Mouse (Mus musculus): ENCODE measurements around the gene Gm21904. TPM values are rescaled to one million over a fixed set of nuclear protein-coding genes. Genes with fewer than 3 reads are reported as not detected.
"Not testable (repeated sequence)": the region's sequence is repeated elsewhere in the genome, so short reads cannot be mapped to it uniquely, and the experiment has no call there.

Gene Gm21904
- total RNA-seq (2021): not detected in 2 replicates
- long read RNA-seq, experiment 1: 0 reads
- long read RNA-seq, experiment 2: 0 reads

GRCm38 (mm10) chrY:17846166-17846565, at the start of gene Gm21904:
Gm21904 (minus strand) TSS chrY:17846266.
- not testable (repeated sequence) for DNase-seq

GRCm38 (mm10) chrY:17874441-17874840, 28.4 kb upstream of the Gm21904 start, which contains the start of the genes Gm20772 and Gm20831:
Gm20772 (plus strand) TSS chrY:17874741.
Gm20831 (plus strand) TSS chrY:17874741.
- DNase-seq: not testable (repeated sequence)

Other genes starting within 250 kb of the Gm21904 start
- not detected in 2 replicates for gene Gm20772, start 28.5 kb upstream of the Gm21904 start, total RNA-seq (2021)
- not detected in 2 replicates for gene Gm20831, start 28.5 kb upstream of the Gm21904 start, total RNA-seq (2021)
- gene Srsy, start 91.1 kb upstream of the Gm21904 start, total RNA-seq (2021): not detected in 2 replicates
- not detected in 2 replicates for gene Gm21764, start 215.5 kb upstream of the Gm21904 start, total RNA-seq (2021)
- gene Ssty1, start 242.8 kb upstream of the Gm21904 start, total RNA-seq (2021): not detected in 2 replicates